Mouse (Mus musculus): ENCODE data around the gene Akr1b10.
"Not testable (repeated sequence)": the region's sequence is repeated elsewhere in the genome, so short reads cannot be mapped to it uniquely, and the experiment has no call there.

Gene Akr1b10

GRCm38 (mm10) chr6:34384110-34384661, at the start of gene Akr1b10:
TSS of gene Akr1b10 (plus strand) at chr6:34384218.
- DNase-seq, result peak; percentile 73

GRCm38 (mm10) chr6:34334673-34335072, 49.3 kb upstream of the Akr1b10 start:
- DNase-seq, result no peak

- no peak for DNase-seq
Measured at GRCm38 (mm10) chr6:34337799-34338198, 46.2 kb upstream of the Akr1b10 start.

- DNase-seq, result no peak
Measured at GRCm38 (mm10) chr6:34341991-34342390, 42.0 kb upstream of the Akr1b10 start.

GRCm38 (mm10) chr6:34342476-34342875, 41.5 kb upstream of the Akr1b10 start:
- no peak for DNase-seq

- no peak for DNase-seq
Measured at GRCm38 (mm10) chr6:34343426-34343825, 40.6 kb upstream of the Akr1b10 start.

GRCm38 (mm10) chr6:34344135-34344850, 39.7 kb upstream of the Akr1b10 start:
- DNase-seq, result no peak

- DNase-seq, result peak; percentile 41
Measured at GRCm38 (mm10) chr6:34344935-34345334, 39.1 kb upstream of the Akr1b10 start.

GRCm38 (mm10) chr6:34346096-34346898, 37.7 kb upstream of the Akr1b10 start:
- peak; percentile 87 for DNase-seq

- DNase-seq, result no peak
Measured at GRCm38 (mm10) chr6:34350037-34350699, 33.9 kb upstream of the Akr1b10 start.

- not testable (repeated sequence) for DNase-seq
Measured at GRCm38 (mm10) chr6:34351481-34351880, 32.5 kb upstream of the Akr1b10 start.

GRCm38 (mm10) chr6:34352401-34352800, 31.6 kb upstream of the Akr1b10 start:
- DNase-seq, result no peak

GRCm38 (mm10) chr6:34353658-34354353, 30.2 kb upstream of the Akr1b10 start, which contains the start of gene Akr1b8:
TSS of gene Akr1b8 (plus strand) at chr6:34354119.
- peak; percentile 65 for DNase-seq

GRCm38 (mm10) chr6:34354354-34355348, 29.4 kb upstream of the Akr1b10 start:
- no peak for DNase-seq

GRCm38 (mm10) chr6:34355349-34355747, 28.7 kb upstream of the Akr1b10 start:
- DNase-seq, result no peak

- no peak for DNase-seq
Measured at GRCm38 (mm10) chr6:34355841-34356240, 28.2 kb upstream of the Akr1b10 start.

GRCm38 (mm10) chr6:34364217-34365136, 19.5 kb upstream of the Akr1b10 start:
- no peak for DNase-seq

GRCm38 (mm10) chr6:34367998-34368397, 16.0 kb upstream of the Akr1b10 start:
- no peak for DNase-seq

GRCm38 (mm10) chr6:34370081-34370480, 13.9 kb upstream of the Akr1b10 start:
- DNase-seq, result no peak

All from retina, postnatal 1 day (tissue).